Mouse (Mus musculus) heart, postnatal 0 days (tissue): Measurements from ENCODE around the gene Fam193b.

ENCODE experiments used
- CTCF ChIP-seq: IDR thresholded peaks from 2 replicates; pipeline ENCODE4 v1.5.1; 2016; ENCODE audit warnings: antibody characterized with exemption, control low read depth, low read depth
- EP300 ChIP-seq: IDR thresholded peaks from 2 replicates; pipeline ENCODE4 v1.6.1; 2016; ENCODE audit warnings: antibody characterized with exemption, low read depth

- no peak for TF ChIP-seq CTCF
- TF ChIP-seq EP300 = no peak
Measured at GRCm38 (mm10) chr13:55523951-55524600, 46.8 kb downstream of the Fam193b start.
